Mouse (Mus musculus) retina, postnatal 1 day (tissue): Measurements from ENCODE around the gene Nav2.

Source experiments
- DNase-seq: peaks from one replicate; pipeline ENCODE4 v3.0.0-alpha.2; 2012

The Nav2 gene

DNA sequence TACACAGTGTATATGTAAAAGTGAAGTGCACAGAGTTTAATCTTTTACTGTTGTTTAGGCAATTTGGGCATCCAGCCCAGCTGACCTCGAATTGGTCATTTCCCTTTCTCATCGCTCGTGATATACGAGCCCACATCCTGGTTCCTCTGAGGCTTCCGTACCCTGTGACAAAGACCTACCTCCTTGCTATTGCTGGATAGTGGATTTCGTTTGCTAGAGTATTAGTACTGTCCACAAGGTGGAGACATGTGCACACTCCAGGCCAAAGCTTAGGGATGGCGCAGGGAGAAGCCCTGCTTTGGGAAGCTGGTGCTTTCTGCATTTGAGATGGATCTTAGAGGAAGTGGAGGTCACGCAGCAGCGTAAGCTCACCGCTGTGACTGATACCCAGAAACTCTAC, 559.3 kb downstream of the Nav2 start:
- DNase-seq = peak; percentile 52

DNA sequence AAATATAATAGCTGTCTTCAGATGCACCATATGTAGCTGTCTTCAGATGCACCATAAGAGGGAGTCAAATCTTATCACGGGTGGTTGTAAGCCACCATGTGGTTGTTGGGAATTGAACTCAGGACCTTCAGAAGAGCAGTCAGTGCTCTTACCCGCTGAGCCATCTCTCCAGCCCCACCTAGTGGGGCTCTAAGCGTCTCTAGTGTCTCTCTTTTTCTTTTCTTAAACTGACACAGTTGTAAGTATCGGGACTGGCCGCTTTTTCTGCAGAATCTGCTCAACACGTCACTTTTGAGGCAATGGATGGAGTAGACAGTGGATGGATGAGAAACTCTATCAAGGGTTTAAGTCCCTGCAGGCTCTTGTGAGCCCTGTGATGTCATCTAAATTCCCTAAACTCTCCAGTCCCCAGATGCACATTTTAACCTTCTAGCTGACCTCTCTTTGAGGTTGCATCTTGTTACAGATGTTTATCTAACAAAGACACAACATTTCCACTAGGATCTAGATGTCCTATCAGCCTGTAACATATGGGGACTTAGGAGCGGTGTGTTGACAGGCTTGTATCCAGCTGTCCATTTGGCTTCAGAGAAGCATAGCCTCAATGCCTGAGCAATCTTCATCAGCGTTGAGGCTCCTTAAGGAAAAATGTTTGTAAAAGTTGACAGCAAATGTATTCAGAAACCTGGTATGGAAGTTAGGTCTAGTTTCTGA, 560.1 kb downstream of the Nav2 start:
- DNase-seq = no peak

DNA sequence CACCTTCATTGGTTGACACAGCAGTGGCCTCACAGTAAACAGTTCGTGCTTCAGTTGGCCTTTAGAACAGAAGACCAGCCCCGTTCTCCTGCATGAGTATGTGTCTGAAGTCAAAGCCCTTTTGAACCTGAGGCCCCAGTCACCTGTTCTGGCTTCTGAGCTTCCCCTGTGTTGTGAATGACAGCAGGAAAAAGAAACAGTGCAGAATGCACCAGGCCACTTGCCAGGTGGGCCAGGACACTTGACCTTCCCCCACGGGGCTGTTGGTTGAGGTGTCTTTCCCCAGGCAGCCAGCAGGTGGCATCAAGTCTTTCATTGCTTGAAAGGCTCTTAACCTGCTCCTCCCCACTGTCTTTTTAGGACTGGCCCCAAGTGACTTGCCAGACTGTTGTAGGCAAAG, 562.8 kb downstream of the Nav2 start:
- peak; percentile 52 for DNase-seq

DNA sequence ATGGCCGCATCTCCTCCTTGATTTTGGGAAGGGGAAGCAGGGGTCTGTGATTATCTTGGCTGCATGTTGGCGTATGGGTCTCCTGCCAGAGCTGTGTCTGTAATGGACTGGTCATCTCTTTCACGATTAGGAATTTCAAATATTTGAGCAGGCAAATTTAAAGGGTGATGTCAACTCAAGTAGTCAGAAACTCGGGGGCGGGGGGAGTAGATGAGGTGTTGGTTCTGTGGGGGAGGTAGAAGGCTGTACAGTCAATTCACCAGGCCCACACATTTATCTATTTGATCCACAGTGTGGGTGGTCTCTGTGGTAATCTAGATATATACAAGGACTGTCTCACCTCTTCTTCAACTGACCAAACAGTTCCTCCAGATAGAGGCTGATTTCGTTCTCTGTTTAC, 566.8 kb downstream of the Nav2 start:
- DNase-seq = no peak

DNA sequence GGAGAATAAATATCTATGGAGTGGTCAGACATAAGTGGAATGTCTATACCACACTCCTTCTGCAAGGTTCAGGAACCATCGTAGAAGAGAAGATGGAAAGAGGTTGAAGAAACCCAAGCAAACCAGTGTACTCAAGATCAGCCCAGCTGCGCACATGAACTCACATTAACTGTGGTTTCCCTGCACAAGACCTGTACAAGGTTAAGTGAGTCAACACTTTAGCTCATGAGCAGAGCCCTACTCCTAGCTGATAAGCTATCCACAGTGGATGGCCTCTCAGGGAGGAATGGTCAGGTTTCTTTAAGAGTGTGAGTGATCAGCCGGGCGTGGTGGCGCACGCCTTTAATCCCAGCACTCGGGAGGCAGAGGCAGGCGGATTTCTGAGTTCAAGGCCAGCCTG, 567.6 kb downstream of the Nav2 start:
- no peak for DNase-seq

GRCm38 (mm10) chr7:49476666-49477065, 568.1 kb downstream of the Nav2 start:
- DNase-seq = peak; percentile 45

DNA sequence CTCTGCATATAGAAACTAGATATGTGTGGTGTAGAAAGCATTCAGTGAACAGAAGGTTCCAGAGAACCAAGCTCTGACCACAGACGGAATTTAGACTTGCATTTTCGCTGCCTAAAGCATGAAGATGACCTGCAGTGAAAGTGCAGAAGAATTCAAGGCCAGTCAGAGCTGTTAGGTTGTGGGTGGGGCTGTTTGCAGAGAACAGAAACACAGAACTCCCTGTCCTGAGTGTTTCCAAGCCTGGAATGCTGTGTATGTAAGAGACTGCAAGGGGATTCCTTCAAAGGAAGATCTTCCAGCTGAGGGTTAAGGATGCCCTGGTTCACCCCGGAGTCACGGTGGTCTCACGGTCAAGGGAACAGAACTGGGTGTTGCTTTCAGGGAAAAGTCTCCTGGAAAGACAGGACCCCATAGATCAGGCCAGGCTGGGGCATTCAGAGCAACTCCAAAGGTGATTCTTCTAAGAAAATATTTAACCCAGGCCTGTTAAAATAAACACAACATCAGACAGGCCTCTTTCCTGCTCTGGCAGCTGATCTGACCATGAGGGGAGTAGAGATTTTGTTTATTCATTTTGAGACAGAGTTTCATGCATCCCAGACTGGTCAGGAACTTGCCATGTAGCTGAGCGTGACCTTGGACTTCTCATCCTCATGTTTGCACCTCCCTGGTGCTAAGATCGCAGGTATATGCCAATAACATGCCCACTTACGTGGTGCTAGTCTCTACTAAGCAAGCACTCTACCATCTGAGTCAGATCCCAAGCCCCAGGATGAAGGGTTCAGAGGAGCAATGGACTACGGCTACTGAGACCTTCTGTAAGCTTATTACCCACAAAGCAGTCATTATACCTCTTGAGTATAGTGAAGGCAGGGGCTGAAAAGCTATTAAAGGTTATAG, 568.8 kb downstream of the Nav2 start:
- DNase-seq = no peak

- no peak for DNase-seq
Observed at GRCm38 (mm10) chr7:49477976-49478349, 569.4 kb downstream of the Nav2 start.

- no peak for DNase-seq
Observed at GRCm38 (mm10) chr7:49478886-49479285, 570.4 kb downstream of the Nav2 start.

- no peak for DNase-seq
Observed at GRCm38 (mm10) chr7:49480962-49481361, 572.4 kb downstream of the Nav2 start.

DNA sequence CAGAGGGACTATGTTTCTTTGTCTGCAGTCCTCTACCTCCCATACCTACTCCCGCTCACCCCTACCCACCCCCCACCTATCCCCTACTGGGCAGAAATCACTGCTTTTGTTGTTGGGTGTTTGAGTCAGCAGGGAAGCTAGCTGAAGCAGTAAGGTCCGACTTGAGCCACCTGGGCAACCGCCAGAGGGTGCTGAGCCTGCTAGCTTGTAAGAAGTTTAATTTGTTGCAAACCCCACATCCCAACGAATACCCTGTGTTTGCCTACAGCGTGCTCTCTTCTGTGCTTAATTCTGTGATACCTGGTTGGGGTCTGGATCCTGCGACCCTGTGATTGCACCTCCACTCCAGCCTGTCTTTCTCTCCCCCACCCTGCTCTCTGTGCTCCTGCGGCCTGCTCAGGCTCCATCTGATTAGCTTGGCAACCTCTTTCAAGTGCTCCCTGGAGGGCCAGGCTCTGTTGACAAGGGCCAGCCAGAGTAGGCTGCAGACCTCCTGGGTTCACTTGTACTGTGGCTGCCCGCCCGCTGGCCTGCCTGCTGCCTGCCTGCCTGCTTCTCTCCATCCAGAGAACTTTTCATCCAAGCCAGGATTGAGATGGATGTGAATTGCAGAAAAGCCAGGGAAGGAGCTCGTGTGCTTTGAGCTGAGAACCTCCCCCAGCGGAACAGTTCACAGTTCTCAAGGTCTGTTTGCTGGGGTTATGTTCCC, 575.7 kb downstream of the Nav2 start:
- no peak for DNase-seq

- DNase-seq = peak; percentile 41
Observed at GRCm38 (mm10) chr7:49485292-49485847, 576.9 kb downstream of the Nav2 start.

DNA sequence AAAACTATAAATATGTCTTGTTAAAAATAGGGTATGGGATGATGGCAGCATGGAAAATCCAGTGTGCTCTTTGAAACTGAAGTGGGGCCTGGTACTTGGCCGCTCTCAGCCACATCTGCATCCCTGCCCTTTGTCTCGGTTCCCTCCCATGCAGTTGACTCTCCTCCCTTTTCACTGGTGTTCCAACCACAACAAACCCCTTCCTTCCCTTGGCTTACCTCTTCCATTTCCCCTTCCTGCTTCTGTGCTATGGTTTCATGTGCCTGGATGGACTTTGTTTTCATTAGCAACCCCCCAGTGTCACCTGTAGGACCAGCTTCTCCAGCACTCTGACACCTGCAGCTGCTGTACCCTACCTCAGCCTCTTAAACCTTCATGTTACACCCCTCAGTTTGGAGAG, 578.8 kb downstream of the Nav2 start:
- DNase-seq = no peak

- no peak for DNase-seq
Observed at GRCm38 (mm10) chr7:49488493-49489087, 580.1 kb downstream of the Nav2 start.

DNA sequence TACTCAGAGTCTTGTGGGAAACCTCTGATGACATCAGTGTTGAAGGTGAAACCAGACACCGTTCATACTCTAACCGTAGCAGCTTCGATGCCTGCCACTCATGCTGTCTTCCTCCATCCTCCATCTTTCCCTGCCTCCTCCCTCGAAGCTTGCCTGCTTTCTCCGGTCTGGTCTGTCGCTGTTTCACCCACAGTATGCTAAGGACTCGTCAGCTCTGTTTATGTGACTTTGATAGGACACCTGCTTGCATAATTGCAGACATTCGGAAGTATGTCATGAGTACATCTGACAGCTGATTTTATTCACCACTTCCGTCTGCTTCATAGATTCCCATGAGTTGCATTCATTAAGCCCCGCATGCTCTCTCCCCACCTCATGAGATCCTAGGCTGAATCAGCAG, 582.3 kb downstream of the Nav2 start:
- DNase-seq = no peak

DNA sequence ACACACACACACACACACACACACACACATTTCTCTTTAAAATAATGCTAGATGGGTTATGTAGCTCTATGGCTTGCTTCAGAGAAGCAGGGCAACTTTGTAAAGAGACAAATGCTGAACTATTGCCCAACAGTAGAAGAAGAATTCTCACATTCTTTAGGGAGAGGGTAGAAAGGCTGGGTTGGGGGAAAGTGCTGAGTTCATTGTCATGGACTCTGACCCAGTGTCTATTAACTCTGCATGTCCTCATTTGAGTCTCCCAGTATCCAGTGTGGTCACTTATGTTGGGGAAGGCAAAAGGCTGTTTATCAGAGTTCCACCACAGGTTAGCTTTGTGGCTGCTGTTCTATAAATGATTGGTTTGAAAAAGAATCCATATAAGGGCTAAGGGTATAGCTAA, 584.1 kb downstream of the Nav2 start:
- no peak for DNase-seq

DNA sequence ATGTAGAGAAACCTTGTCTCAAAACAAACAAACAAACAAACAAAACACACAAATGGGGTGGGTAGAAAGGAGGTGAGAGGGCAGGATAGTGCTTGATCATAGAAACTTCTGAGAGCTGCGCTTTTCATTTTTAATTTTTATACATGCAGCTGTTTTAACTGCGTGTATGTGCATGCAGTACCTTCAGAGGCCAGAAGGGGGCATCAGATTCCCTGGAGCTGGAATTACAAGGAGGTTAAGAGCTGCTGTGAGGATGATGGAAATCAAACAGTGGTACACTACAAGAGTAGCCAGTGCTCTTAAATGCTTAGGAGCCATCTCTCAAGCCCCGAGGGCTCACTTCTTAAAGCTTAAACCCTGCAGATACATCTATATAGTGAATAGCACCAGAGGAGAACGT, 584.7 kb downstream of the Nav2 start:
- DNase-seq = peak; percentile 51

- DNase-seq = no peak
Observed at GRCm38 (mm10) chr7:49494654-49495053, 586.1 kb downstream of the Nav2 start.

DNA sequence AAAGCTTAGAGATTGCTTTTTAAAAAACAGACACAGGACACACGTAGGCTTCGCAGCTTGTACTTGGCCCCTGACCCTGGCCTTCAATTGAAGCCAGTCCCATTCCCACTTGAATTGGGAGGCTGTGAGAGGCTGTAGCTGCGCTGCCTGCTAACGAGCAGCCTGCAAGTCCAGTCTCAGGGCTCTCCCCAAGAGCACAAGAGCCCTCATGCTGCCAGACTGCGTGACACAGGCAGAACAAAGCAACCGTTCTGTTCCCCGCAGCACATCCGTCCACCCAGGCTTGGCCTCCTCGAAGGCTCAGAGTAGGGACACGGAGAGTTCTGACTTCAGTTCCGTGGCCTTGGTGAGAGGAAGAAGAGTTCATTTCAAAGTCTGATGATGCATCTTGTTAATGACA, 587.6 kb downstream of the Nav2 start:
- DNase-seq = no peak

GRCm38 (mm10) chr7:49496766-49497425, 588.4 kb downstream of the Nav2 start:
- no peak for DNase-seq

- DNase-seq = no peak
Observed at GRCm38 (mm10) chr7:49497426-49497892, 588.9 kb downstream of the Nav2 start.

DNA sequence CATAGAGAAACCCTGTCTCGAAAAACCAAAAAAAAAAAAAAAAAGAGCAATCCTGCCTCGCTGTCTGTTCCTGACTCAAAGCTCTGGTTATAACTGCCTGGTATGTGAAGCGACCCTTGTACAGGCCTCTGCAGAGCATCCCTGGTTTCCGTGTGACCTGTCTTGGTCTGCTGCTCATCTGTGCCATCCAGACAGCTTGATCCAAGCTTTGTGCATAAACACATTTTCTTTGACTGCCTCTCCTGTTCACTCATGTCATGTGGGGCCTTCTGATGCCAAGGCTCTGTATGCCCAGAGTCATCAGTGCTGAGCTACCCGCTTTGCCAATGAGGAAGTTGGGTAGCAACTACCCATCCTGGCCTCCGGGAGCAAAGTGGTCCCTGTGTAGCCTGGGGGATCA, 591.1 kb downstream of the Nav2 start:
- DNase-seq = no peak
